Mouse (Mus musculus): ENCODE data around the gene Ifi207.
"Not testable (repeated sequence)": the region's sequence is repeated elsewhere in the genome, so short reads cannot be mapped to it uniquely, and the experiment has no call there.

Ifi207 gene

DNA sequence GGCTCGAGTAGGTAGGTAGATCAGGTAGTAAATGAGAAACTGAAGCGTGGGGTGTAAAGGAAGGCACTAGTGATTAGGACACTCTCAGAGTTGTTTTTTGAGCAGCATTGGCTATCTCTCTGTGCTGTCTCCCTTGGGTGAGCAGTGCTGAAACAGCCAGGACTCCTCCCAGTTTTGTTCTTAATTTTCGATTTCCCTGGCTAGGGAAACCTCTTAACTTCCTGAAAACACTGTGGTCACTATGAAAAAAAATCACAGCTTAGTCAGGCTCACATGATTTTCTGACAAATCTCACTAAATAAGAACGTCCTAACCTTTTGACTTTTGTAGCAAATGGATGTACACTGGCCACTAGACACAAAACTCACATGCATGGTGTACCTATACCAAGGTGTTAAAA, at the start of gene Ifi207:
Ifi207 (minus strand) TSS at position 92 of the 400 bp plus-strand sequence.
- no peak for DNase-seq

DNA sequence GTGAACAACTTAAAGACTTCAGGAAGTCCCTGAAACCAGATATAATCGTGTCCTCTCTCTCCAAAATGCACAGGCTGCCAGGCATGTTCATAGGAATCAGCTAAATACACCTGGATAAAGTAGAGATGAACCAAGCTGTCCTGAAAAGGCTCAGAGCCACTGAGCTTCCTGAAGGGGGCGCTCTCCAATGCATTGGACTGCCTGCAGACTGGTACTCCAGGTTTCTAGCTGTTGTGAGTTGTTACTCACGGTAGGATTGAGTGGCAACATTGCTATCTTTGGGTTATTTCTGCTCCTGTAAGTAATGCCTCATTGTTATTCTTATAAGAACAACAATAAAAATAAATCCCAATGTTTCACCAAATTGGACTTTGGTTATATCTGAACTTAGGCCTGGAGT, 31.9 kb upstream of the Ifi207 start:
- not testable (repeated sequence) for DNase-seq

DNA sequence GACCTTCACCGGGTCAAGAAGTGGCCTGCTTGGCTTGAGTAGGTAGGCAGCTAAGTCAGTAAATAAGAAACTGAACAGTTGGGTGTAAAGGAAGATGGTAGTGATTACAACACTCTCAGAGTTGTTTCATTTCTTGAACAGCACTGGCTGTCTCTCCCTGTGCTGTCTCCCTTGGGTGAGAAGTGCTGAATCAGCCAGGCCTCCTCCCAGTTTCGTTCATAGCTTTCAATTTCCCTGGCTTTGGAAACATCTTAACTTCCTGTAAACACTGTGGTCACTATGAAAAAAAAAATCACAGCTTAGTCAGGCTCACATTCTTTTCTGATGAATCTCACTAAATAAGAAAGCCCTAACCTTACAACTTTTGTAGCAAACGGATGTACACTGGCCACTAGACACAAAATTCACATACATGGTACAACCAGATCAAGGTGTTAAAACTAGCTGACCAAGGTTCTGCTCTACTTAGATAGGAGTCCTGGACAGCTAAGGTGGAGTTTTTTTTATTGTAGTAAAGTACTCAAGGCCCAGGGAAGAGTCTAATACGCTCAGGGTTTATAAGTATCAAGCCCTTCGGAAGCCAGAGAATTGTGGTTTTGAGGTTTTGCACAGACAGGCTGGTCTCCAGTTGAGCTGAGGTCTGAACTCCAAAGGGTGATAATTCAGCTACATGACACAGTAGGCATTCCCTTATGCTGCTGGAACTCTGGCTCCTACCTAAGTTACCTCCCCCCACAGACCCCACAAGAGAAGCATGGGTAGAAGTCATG, 25.5 kb upstream of the Ifi207 start, which contains the start of gene Ifi204:
Ifi204 (minus strand) TSS at position 96 of the 770 bp plus-strand sequence.
- DNase-seq = peak; percentile 1 to 11

DNA sequence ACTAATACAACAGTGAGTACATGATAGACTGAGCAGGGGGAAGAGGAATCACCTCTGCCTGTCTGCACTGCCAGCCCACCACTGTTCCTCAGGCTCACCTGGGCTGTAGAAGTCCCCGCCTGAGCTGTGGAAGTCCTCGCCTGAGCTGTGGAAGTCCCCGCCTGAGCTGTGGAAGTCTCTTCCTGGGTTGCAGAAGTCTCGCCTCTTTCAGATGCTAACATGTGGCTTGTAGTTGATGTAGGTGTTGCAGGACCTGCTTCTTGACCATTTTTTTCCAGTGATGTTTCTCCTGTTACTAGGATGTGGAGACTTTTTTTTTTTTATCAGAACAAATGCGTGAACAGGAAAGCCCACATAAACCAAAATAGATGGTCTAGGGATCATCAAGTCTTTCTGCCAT, 18.5 kb upstream of the Ifi207 start:
- DNase-seq = not testable (repeated sequence)

DNA sequence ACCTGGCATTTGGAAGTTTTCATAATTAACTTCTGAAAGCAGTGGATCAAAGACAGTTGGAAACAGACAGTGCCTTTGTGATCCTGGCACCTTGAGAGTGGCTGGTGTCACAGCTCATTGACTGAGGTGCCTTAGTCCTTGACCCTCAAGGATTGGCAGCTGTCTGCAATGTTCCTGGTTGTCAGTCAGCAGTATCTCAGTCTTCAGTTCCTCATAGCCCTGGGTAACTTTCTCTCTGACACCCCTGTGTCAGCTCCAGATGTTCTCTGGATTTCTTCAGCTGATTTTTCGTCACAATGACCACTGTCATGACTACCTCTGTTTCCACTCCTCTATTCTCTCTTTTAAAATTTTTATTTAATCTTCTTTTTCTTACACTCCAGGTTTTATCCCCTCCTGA, 715 bp upstream of the Ifi207 start:
- no peak for DNase-seq

DNA sequence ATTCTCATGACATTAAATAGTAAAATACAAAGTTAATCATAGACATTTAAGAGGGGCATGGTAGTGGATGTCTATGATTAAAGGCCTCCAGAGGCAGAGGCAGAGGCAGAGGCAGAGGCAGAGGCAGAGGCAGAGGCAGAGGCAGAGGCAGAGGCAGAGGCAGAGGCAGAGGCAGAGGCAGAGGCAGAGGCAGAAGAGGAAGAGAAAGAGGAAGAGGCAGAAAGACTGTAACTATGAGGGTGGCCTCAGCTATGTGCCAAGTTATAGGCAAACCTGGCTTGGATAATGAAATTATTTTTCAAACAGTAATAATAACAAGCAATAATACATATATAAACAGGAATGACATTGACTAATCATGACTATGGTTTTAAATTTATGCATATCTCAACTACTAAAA, 1.0 kb downstream of the Ifi207 start:
- no peak for DNase-seq

DNA sequence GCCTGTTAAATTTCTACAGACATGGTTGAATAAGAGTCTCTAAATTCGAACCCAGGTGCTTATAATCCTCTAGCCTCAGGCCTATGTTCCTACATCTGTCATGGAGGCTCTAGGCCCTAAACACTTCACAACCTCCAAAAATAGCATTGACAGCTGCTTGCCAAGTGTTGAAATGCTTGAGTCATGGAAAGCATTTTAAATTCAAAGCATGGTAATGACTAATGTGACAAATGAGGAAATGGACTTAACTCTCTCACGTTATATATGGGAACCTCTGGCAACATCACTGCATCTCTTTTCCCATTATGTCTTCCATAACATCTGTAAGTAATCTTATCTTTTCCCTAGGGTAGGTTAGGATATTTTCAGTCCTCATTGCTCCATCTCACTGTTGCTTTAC, 4.6 kb downstream of the Ifi207 start:
- DNase-seq = no peak

DNA sequence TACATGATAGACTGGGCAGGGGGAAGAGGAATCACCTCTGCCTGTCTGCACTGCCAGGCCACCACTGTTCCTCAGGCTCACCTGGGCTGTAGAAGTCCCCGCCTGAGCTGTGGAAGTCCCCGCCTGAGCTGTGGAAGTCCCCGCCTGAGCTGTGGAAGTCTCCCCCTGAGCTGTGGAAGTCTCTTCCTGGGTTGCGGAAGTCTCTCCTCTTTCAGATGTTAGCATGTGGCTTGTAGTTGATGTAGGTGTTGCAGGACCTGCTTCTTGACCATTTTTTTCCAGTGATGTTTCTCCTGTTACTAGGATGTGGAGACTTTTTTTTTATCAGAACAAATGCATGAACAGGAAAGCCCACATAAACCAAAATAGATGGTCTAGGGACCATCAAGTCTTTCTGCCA, 6.5 kb downstream of the Ifi207 start:
- DNase-seq = not testable (repeated sequence)

DNA sequence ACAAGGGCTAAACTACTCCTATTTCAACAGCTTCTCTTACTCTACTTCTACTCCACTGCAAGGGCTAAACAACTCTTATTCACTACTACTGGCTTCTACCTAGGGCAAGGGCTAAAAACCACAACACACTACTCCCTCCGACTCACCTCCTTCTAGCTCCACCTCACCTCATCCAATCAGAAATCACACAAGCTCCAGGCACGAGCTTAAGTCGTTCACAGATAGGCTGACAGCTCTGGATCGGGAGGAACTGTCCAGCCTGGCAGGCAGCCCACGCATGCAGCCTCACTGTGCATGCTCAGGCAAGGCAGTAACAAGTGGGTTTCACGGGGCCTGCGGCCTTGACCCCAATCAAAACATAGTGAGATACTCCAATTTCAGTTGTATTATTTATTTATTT, 8.3 kb downstream of the Ifi207 start:
- DNase-seq = peak; percentile 31 to 40

DNA sequence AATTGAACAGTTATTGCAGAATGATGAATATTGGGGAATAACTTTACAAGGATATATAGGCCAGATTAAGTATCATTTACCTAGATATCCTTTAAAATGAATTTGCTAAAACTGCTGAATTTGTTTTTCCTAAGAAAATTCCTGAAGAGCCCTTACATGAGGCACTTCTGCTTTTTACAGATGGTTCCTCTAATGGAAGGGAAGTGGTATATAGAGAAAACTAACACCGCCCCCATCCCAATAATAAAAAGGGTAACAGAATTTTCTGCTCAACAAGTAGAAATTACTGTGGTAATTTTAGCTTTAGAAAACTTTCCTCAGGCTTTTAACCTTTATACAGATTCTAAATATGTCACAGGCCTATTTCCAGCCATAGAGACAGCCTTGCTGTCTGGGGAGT, 47.3 kb downstream of the Ifi207 start:
- DNase-seq = no peak

DNA sequence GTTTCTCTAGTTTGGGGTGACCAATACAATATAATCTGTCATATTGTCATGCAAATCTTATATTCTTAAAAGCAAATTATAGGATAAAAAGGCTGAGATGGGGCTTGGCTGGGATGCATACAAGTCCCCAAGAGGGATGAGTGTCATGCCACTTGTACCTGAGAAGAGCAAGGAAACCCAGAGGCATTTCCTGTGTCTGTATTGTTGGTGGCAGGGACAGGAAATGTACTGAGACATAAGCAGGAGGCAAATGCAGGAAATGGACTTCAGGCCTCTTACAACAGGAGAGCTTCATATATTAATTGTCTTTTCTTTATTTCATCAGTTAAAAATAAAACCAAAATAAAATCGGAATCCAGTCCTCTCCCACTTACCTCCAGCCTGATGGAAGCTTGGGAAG, 62.9 kb downstream of the Ifi207 start:
- not testable (repeated sequence) for DNase-seq

DNA sequence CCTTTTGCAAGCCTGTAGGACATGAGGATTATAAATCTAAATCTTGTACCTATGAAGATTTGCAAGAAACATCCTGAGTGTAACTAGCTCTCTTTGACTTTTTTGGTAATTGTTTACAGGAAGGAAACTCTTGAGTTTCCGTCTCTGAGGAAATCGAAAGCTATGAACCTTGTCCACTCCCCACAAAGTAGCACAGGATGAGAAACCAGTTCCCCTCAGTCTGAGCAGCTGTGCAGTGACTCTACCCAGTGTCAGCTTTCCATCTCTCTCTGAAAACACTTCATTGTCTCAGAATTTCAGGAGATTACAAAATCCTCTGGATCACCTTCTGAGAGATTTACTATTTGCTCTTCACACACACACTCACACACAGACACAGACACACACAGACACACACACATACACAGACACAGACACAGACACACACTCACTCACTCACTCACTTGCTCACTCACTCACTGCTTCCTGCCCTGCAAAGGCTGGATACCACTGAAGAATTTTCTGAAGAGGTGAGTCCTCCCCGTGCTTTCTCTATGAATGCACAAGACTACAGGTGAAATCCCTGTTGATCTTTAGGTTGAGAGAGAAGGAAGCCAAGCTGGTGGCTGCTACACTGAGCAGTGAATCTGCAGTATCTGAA, 68.0 kb downstream of the Ifi207 start, which contains the start of gene Ifi208:
Ifi208 (plus strand) TSS at position 218 of the 640 bp plus-strand sequence.
- DNase-seq = not testable (repeated sequence)

Measured in kidney, postnatal 4 days (tissue).